Mouse (Mus musculus): Measurements from ENCODE around the gene Chia1. TPM values are rescaled to one million over a fixed set of nuclear protein-coding genes. Genes with fewer than 3 reads are reported as not detected.

The Chia1 gene
- not detected for polyA plus RNA-seq (2017; shearing (Covaris generic))

DNA sequence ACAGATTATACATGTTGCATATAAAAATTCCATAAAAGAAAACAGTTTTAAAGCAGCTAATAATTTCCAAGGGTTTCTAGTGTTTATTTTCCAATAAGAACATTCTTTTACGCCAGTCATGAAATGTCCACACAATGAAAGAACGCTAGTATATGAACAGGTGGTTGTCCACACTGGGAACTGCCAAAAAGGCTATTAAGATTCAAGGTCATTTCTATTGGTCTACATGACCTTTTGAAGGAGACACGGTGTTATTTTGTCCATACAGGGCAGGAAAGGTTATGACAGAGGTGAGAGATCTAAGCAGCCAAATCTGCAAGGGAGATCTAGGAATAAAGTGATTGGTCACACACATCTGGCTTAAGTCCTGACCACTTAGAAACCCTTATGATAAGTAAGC, at the start of gene Chia1:
Chia1 (plus strand) TSS at position 301 of the 400 bp plus-strand sequence.

DNA sequence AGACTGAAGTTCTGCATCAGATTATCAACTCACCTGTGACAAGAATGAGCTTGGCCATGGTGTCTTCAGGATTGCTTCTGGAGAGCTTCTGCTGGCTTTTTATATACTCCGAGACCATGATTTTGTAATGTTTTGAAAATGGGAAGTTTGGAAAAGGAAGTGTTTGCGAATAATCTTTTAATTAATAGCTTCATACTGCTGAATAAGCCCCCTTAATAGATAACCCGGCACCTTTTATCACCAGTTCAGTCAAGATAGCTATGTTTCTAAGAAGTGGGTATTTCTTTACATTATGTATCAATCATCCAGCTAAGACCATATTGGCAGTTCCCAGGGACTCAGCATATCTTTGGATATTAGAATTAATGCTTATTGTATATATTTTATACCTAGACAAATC, 54.4 kb downstream of the Chia1 start, which contains the start of gene Chil3:
Chil3 (minus strand) TSS at position 101 of the 400 bp plus-strand sequence.

Other genes with a start within 250 kb of the Chia1 start
- gene Adora3, start 242.4 kb upstream of the Chia1 start, polyA plus RNA-seq (2017; shearing (Covaris generic)) = not detected
- not detected for gene Tmigd3, start 242.3 kb upstream of the Chia1 start, polyA plus RNA-seq (2017; shearing (Covaris generic))
- gene I830077J02Rik, start 180.6 kb upstream of the Chia1 start, polyA plus RNA-seq (2017; shearing (Covaris generic)) = 1.2 TPM
- 35.0 TPM for gene Wdr77, start 153.9 kb upstream of the Chia1 start, polyA plus RNA-seq (2017; shearing (Covaris generic))
- 265 TPM for gene Atp5f1, start 153.1 kb upstream of the Chia1 start, polyA plus RNA-seq (2017; shearing (Covaris generic))
- 6.4 TPM for gene Ovgp1, start 139.5 kb upstream of the Chia1 start, polyA plus RNA-seq (2017; shearing (Covaris generic))
- gene Pifo, start 98.6 kb upstream of the Chia1 start, polyA plus RNA-seq (2017; shearing (Covaris generic)) = 1.5 TPM
- 5.3 TPM for gene Chil5, start 80.4 kb upstream of the Chia1 start, polyA plus RNA-seq (2017; shearing (Covaris generic))
- gene Chil3, start 54.3 kb downstream of the Chia1 start, polyA plus RNA-seq (2017; shearing (Covaris generic)) = not detected
- not detected for gene Chil4, start 106.3 kb downstream of the Chia1 start, polyA plus RNA-seq (2017; shearing (Covaris generic))